Mouse (Mus musculus) lung, postnatal 4 days (tissue): ENCODE measurements at regions not wholly inside any gene's neighbourhood (a gene's known extent, or its start where the extent isn't known, plus 50 kb on each side); places are given as distances from the start of the nearest gene placed in this dataset.

Source experiments
- DNase-seq, 2 experiments: peaks; one replicate each; pipeline ENCODE4 v3.0.0; 2021

GRCm38 (mm10) chr4:80442711-80443110 lies 391.2 kb upstream of the Tyrp1 start:
- DNase-seq, result no peak

GRCm38 (mm10) chr4:80463615-80464014 lies 370.3 kb upstream of the Tyrp1 start:
- DNase-seq, result no peak

DNA sequence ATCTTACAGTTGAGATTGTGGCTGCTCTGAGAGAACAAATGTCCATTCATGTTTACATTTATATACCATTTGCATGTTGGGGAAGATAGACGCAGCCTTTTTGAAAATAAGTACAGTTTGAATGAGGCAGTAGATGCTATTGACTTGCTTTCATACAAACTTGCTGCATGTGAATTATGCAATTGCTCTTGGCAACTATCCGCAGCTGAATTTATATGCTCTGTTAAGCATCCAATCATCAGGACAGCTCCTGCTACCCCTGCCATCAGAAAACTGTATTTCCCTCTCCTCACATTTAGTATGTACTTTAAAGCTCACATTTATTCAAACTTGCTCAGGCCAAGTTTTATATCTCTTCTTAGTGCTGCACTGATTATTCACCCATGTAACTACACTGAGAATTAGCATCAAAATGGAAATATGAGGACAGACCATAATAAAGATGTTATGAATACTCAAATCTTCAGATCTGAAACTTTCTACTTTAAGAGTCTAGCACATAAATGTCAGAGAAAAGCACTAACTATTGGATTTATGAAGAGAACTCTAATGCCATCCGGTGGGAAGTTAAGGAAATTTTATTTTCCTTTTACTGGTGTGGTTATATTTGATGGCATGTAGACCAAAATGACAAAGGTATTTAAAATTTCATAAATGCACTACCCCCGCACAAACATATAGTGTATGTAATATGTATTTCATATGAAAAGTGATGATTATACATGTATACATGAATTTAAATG lies 358.0 kb upstream of the Tyrp1 start:
- DNase-seq, result no peak

DNA sequence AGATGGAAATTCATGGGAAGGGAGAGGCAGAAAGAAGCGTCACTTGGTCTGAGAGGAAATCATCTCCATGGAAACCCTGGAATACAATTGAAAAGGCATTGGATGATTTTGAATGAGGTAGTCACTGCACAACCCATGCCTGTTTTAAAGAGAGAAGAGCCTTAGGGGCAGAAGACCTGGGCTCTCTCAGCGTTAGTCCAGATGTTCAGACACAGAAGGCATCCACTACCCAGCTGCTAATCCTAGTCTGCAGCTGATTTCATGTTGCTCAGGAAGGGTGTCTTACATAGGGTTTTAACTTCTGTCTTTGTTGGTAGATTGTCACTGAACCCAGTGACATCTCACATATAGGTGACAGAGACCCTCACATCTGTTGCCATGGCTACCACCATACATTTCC lies 318.8 kb upstream of the Tyrp1 start:
- no peak for DNase-seq

DNA sequence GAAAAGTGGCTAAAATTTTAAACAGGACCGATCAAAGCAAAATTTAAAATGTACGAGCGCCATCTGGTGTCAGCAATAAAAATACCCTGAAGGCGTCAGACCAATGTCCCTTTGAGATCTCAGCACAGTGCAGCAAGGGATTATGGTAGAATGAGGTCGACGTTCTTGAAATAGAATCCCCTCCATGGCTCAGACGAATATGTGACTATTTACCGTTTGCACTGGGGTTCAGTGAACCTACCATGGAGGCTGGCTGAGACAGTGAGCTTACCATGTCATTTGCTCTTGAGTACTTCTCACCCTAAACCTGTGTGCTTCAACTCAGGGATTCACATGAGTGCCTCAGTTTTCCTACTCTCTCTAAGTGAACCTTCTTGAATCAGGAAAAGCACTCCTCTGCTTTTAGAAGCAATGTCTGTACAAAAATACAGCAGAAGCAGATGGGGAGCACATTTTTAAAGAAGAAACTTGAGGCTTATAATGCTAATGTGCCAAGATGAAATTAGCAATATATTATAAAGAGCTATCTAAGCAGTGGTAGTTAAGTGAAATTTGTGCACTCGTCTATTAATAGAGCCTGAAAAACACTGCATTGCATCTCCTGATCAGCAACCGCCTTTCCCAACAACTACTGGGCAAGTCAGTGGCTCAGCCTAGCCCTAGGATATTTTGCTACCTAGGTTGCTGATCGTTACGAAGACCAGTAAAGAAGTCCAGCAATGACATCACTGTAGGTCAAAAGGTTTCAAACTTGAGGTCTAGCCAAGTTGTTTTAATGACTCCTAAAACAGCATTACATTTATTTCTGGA lies 316.2 kb upstream of the Tyrp1 start:
- peak in 1 of 2 experiments; percentile 4 for DNase-seq

DNA sequence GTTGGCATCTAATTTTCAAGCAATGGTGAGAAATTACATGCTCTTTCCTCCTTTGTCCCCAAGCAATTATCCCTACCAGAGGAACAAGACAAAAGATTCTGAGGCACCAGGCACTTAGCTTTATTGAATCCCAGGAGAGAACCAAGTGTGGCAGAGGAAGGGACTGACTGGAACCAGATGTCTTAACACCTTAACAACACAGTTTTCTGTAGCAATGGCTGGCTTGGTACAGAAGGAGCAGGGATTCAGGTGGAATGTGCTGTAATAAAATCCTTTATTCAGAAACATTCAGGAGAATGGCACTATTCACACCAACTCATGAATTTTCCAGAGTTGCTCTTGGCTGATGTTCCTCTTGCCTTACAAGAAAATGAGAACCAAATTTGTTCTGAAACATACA lies 315.3 kb upstream of the Tyrp1 start:
- DNase-seq, result no peak

GRCm38 (mm10) chr4:80539854-80540253 lies 294.1 kb upstream of the Tyrp1 start:
- no peak for DNase-seq

DNA sequence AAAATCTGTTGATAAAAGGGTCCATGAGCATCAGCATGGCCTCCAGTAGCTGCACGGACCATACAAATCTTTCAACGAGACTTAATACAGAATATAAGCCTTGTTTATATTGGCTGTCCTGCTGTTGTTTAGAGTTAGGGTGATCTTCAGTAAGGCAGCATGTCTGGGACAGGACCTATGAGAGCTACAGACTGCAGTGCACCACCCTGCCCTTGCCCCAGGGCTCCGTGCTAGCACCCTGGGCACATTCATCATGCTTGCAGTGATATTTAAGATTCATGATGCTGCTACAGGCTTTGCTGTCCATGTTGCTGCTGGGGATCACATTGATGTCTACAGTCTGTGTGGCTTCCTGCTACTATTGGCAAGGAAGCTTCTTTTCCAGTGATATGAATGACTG lies 288.8 kb upstream of the Tyrp1 start:
- no peak for DNase-seq

GRCm38 (mm10) chr4:80589438-80589837 lies 244.5 kb upstream of the Tyrp1 start:
- no peak for DNase-seq

- no peak for DNase-seq
These were observed 205.7 kb upstream of the Tyrp1 start for GRCm38 (mm10) chr4:80628271-80628670.

DNA sequence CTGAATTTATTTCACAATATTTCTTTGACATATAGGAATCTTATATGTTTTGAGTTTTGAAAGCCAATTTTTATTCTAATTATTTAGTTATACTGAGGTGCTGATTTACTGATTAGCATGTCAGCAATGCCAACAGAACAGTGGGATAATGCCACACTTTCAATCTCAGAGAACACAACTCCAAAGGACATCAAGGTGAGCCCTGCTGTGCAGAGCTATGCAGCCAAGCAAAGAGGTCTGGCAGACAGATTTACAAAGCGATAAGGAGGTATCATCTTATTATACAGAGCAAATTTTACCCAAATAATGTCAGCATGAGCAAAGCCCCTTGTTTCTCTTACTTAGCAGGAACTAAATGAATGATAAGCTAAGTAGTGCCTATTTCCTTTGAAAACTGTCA lies 204.7 kb upstream of the Tyrp1 start:
- no peak for DNase-seq

- no peak for DNase-seq
These were observed 203.7 kb upstream of the Tyrp1 start for GRCm38 (mm10) chr4:80630260-80630659.

DNA sequence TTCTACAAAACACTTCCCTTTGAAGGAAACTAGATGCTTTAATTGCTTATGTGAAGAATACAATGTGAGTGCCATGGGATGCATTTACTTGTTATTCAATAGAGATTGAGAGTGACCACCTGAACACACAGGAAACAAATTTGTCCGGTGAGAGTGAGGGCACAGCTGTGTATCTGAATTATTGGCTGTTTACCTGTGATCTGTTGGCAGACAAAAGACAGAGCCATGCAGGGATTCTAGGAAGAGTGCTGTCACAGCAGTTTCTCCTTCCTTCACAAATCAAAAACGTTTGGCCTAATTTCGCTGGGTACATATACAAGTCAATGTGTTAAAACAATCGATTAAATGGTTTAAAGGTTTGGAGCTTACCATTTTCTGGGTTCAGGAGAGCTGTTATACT lies 202.9 kb upstream of the Tyrp1 start:
- no peak for DNase-seq

DNA sequence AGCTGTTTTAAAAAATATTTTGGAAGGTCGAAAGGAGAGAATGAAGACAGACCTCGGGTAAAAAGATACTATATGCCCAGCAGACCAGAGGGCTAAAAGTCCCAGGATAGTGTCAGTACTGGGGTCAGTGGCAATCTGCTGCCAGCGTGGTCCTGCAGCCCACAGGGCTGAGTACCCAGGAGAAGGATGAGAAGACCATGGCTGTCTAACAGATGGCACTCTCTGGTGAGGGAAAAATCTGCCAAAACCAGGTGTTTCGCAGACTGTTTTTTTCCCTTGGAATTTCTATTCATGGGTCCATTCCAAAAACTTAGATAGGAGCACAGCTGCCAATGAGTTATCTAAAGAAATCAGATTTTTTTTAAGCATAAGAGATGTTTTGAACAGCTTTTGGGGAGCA lies 202.5 kb upstream of the Tyrp1 start:
- no peak for DNase-seq

DNA sequence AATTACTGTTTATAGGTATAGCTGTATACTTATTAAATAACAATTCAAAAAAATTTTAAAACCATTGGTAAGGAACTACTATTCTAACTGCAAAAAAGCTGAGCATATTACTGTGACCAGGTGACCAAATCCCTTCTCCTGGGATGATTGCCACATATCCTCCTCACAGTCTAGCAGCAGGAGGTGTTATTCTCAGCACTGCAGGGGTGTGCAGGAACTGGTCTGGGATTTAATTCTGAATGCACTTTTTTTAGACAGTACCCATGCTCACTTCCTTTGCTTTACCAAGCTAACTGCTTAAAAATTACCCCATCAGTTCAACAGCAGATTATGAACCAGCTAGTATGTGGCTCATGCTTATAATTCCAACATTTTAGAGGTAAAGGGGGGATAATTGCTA lies 195.5 kb upstream of the Tyrp1 start:
- no peak for DNase-seq
